Mouse (Mus musculus) cerebellum, adult 8-10 months (tissue): ENCODE results near the gene Gltp.
A peak's percentile ranks its signal among the peaks of the same experiment; 100 is the strongest.

ENCODE experiments used
- DNase-seq: peaks from one replicate; pipeline ENCODE4 v3.0.0; 2022

The Gltp gene

DNA sequence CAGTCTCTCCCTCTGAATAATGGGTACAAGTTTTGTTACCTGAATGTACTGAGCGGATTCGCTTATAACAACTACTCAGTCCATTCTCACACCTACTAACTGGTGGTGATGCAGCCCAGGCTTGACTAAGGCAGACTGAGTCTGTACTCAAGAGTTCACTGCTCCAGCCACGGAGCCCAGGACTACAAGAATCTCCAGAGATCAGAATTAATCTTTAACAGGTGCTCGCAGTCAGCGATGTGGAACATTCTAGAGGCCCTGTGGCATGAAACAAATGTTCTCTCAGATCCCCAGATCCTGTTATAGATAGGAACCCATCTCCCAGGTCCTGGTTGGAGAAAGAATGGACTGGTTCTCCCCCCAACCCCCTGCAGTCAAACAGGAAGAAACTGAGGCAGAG lies 35.1 kb downstream of the Gltp start:
- no peak for DNase-seq

GRCm38 (mm10) chr5:114653656-114654437 lies 36.9 kb downstream of the Gltp start:
- DNase-seq = no peak

- no peak for DNase-seq
Measured at GRCm38 (mm10) chr5:114651449-114651848, 39.3 kb downstream of the Gltp start.

DNA sequence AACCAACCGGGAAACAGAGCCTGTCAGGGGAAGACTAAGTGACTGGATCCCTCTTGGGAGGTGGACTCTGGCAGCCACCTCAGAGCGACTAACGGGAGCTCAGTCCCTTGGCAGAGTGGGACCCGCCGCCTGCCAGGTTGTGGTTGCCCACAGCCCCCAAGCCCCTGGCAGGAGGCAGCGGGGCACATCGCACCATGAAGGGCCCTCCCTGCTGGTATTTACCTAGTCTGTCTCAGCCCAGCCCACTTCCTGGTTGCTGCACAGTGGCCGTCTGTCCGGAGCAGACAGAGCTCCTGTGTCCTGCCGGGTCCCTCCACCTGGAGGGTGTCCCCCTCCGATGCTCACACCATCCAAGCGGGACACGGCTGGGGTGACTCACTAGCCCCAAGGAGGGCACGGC lies 39.8 kb downstream of the Gltp start:
- DNase-seq = no peak

DNA sequence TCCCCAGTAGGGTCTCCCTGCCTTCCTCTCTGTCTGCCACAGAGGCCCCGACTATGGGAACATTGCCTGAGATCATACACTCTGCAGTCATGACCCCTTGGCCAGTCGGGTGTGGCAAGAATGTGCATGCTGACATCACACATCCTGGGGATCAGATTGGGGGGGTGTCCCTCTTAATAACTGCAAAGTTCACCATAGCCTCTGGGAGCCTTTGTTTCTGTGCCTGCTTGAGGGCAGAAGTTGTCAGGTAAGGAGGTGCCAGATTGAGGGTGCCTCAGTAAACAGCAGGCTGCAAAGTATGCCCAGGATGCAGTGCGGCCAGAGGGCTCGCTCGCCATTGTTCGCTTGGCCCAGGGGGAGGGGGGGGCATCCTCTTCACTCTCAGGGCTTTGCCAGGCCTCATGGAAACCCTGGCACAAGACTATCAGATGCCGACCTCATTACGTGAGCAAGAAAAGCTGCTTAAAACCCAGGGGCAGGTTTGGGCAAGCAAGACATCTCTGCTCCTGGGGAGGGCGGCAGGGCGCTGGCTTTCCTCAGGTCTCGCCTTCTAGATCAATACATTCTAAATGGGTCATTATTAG lies 42.0 kb downstream of the Gltp start:
- DNase-seq = no peak

DNA sequence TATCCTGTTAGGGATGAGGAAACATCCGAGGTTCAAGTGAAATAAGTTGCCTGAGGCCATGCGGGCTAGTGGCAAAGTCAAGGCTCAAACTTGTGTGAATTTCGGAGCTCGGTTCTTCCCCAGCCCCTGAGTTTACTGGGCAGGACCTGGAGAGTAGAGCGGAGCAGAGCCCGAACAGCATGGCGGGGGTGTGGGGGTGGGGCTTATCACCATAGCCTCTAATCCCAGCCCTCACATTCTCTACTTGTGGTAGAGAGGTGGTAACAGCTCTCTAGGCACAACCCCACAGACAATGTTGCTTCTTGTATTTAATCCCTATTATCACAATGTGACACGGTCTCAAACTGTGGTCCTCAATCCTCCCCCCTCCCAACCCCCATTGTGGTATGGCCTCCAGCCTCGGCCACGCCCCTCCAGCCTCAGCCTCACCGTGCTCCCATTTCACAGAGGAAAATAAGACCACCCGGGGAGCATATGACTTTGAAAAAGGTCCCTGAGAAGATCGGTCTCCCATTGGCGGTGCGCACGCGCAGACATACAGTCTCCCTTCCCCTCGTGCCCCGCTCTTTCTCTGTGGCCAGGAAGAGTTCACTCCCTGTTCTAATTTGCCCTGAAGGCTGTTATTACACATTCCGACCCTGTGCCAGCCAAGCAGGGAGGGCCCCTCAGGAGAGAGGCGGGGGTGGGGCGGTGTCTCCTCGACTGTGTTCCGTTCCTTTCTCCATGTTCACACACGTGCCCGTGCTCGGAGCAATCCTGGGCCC lies 43.4 kb downstream of the Gltp start:
- no peak for DNase-seq

- no peak for DNase-seq
Measured at GRCm38 (mm10) chr5:114645916-114646315, 44.9 kb downstream of the Gltp start.

- no peak for DNase-seq
Measured at GRCm38 (mm10) chr5:114644918-114645317, 45.9 kb downstream of the Gltp start.

DNA sequence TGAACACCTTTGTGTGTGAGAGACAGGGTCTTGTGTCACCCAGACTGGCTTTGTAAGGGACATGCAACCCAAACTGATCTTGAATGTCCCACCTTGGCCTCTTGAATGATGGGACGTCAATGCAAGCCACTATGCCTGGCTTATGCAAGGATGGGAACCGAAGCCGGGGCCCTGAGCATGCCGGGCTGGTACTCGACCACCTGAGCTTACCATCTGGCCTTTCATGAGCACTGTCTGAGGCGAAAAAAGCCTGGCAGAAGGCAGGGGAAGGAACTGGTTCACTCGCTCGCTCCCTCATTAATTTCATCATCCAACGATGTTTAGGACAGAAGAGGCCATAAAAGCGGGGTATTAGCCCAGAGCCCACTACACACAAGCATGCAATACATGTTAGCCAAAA lies 50.0 kb downstream of the Gltp start:
- DNase-seq = no peak

DNA sequence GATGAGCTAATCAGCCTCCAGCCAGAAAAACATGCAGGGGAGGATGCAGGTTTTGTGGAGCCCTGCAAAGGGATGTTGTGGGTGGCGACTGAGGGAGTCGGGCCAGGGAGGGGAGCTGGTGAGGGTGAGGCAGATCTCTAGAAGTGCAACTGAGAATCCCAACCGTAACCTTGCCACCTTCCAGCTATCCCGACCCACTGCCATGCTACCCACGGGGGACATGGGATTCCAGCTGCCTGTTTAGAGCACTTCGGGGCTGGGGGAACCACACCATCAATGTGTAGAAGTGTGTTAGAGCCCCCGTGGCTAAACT lies 51.2 kb downstream of the Gltp start:
- no peak for DNase-seq

DNA sequence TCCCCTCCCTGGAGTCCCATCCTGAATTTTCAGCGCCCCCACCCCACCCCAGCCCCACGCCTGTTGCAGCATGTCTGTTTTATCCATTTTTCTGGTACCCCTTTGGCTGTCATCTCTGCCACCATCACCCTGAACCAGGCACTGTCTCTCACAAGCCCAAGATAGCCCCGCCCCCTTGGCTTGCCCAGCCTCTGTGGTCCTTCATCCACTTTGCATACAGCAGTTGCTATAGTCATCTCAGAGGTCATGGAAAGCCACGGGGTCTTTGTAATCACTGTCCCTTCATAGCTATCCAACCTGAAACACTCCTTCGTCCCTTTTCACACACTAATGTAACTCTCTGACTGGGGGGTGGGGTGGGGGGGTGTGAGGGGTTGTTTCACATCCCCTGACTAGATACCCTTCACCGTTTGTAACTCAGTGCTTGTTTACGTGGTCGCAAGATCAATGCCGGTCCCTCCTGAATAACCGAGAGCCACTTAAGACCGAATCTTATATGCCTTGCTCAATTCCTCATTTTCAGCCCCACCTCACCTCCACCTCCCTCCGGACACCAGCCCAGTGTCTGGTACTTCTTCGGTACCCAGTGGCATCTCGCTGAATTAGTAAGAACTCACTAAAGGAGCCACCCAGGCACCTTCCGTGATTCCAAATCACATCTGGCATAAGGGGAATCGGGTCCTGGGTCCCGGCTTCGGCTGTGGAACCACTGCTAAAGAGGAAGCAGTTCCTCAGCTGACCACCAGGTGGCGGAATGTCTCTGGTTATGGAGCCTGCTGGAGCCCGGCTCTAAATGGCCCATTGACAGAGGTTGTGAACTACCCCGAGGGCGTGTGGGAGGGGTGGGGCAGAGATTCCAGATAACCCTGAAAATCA lies 51.8 kb downstream of the Gltp start:
- peak; percentile 81 for DNase-seq

GRCm38 (mm10) chr5:114636091-114636490 lies 54.7 kb downstream of the Gltp start:
- no peak for DNase-seq

DNA sequence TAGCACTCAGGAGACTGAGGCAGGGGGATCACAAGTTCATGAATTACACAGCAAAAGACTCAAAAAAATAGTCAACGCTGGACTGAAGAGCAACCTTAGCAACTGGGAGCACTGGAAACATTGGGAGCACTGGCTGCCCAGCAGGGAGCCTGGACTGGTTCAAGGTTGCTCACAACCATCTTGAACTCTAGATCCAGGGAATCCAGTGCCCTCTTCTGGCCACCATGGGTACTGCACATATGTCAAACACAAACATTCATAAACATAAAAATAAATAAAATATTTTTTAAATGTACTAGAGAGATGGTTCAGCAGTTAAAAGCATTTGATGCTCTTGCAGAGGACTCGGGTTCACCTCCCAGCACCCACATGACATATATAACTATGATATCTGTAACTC lies 59.4 kb downstream of the Gltp start:
- no peak for DNase-seq

DNA sequence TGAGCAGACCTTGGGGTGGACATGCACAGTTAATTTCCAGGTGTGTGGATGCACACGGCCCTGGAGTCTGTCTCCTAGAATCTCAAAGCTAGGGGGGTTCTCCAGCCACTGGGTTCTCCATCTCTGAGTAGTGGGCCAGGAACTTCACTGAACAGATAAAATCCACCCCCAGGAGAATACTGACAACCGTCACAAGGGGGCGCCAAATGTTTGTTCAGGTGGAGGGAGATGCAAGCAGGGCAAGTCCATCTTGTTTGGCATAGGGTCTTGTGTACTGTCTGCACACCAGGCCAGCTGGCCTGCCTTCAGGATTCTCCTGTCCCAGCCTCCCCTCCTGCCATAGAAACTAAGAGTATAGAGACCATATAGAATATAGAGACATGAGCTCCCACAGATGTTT lies 65.2 kb downstream of the Gltp start:
- DNase-seq = peak; percentile 41

- no peak for DNase-seq
Measured at GRCm38 (mm10) chr5:114620305-114620704, 70.5 kb downstream of the Gltp start.
